Mouse (Mus musculus): Measurements from ENCODE around the gene Gm33543.

The Gm33543 gene

GRCm38 (mm10) chr10:95839036-95839435 lies 3.7 kb downstream of the Gm33543 start:
- in situ Hi-C loops (cut with MboI, MseI) = no loop called here

GRCm38 (mm10) chr10:95836530-95837264 lies 6.0 kb downstream of the Gm33543 start:
- in situ Hi-C loops (cut with MboI, MseI) = no loop called here

DNA sequence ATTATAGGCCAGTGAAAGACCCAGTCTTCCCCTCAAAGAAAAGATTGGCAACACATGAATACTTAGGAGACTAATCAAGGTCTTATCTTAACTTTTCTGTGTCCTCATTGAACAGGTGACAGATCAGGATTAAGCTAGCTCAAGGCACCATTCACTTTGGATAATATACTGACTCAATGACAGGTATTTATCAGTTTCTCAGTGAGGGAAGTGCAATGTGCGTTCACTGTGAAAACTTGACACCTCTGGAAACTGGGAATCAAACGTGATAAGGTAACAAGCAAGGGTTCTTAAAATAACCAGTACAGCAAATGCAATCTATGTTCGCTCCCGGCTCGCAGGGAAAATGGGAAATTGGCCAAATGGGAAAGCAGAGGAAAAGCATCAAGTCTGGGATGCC lies 11.8 kb downstream of the Gm33543 start:
- in situ Hi-C loops (cut with MboI, MseI) = no loop called here

- in situ Hi-C loops (cut with MboI, MseI) = no loop called here
Observed at GRCm38 (mm10) chr10:95829471-95829870, 13.3 kb downstream of the Gm33543 start.

- in situ Hi-C loops (cut with MboI, MseI) = no loop called here
Observed at GRCm38 (mm10) chr10:95828374-95828773, 14.4 kb downstream of the Gm33543 start.

DNA sequence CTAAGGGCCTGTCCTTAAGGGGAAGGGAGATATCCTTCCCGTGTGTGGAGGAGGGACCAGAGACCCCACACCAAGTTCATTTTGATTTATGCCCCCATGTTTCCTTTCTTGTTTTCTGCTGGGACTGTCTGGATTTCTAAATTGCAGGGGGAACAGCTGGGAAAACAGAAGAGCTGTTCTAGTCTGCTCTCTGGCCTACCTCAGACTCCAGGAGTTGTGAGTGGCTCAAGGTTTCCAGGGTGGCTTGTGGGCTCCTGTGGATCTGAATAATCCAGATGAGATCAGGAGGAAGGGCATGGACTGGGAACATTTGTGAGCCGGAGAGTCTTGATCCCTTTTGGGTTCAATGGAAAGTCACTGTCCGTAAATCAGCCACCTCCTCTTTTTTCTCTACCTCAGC lies 17.1 kb downstream of the Gm33543 start:
- in situ Hi-C loops (cut with MboI, MseI) = no loop called here

GRCm38 (mm10) chr10:95818506-95818905 lies 24.2 kb downstream of the Gm33543 start:
- in situ Hi-C loops (cut with MboI, MseI) = loop anchor here (10.0 kb wide), 2 partner anchors 784 to 884 kb away; no protein-coding TSS in a partner anchor

- in situ Hi-C loops (cut with MboI, MseI) = loop anchor here (10.0 kb wide), 2 partner anchors 783 to 883 kb away; no protein-coding TSS in a partner anchor
Observed at GRCm38 (mm10) chr10:95817419-95818161, 25.1 kb downstream of the Gm33543 start.

DNA sequence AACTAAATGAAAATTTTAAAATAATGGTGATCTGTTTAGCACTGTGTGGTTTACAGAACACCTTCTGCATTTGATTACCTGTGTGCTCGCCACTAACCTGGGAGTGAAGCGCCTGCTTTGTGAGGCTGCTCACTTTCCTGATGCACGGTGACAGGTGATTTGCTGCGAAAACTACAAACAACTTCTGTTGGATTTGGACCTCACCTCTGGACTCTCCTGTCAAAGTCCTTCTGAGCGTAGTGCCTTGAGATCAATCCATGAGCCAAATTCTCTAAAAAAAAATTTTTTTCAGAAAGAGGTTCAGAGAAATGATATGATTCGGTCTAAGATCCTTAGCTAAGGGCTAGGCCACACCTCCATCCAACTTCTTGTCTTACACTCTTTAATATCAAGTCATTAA lies 28.4 kb downstream of the Gm33543 start:
- in situ Hi-C loops (cut with MboI, MseI) = loop anchor here (10.0 kb wide), 2 partner anchors 780 to 880 kb away; no protein-coding TSS in a partner anchor

GRCm38 (mm10) chr10:95811869-95812268 lies 30.9 kb downstream of the Gm33543 start:
- in situ Hi-C loops (cut with MboI, MseI) = loop anchor here (10.0 kb wide), 2 partner anchors 777 to 877 kb away; no protein-coding TSS in a partner anchor

GRCm38 (mm10) chr10:95801443-95801811 lies 41.3 kb downstream of the Gm33543 start:
- in situ Hi-C loops (cut with MboI, MseI) = no loop called here

DNA sequence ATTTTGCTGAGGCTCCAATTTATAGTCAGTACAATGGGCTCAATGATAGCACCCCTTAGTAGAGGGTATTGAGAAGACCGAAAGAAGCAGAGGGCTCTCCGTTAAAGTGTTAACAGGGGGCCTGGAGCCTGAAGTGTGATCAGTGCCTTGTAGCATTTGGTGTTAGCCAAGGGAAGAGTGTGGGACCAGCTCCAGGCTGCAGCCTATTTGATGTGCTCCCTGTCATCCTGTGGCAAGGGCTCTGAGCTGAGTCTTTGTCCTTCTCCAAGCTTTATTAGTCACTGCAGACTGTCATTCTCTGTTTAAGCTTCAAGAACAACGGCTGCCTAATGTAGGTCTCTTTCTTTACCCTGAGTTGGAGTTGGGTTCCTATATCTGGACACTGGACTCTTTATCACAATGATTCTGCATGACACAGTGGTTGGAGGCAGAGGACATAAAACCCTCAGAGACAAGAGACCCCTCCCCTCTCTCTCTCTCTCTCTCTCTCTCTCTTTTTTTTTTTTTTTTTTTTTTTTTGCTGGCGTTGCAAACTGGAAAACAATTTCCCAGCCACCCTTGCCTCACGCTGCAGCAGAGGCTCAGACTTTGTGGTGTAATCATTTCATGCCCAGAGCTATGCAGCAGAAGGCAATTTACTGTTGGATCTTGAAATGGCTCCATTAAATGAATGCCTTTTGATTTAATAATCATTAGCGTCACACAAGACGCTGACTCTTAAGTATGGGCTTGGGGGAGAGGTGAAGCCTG lies 41.9 kb downstream of the Gm33543 start:
- in situ Hi-C loops (cut with MboI, MseI) = no loop called here

- in situ Hi-C loops (cut with MboI, MseI) = no loop called here
Observed at GRCm38 (mm10) chr10:95797645-95798395, 44.9 kb downstream of the Gm33543 start.

- in situ Hi-C loops (cut with MboI, MseI) = no loop called here
Observed at GRCm38 (mm10) chr10:95795500-95795899, 47.2 kb downstream of the Gm33543 start.

GRCm38 (mm10) chr10:95794706-95795105 lies 48.0 kb downstream of the Gm33543 start:
- in situ Hi-C loops (cut with MboI, MseI) = no loop called here

GRCm38 (mm10) chr10:95791427-95791804 lies 51.3 kb downstream of the Gm33543 start:
- in situ Hi-C loops (cut with MboI, MseI) = no loop called here

DNA sequence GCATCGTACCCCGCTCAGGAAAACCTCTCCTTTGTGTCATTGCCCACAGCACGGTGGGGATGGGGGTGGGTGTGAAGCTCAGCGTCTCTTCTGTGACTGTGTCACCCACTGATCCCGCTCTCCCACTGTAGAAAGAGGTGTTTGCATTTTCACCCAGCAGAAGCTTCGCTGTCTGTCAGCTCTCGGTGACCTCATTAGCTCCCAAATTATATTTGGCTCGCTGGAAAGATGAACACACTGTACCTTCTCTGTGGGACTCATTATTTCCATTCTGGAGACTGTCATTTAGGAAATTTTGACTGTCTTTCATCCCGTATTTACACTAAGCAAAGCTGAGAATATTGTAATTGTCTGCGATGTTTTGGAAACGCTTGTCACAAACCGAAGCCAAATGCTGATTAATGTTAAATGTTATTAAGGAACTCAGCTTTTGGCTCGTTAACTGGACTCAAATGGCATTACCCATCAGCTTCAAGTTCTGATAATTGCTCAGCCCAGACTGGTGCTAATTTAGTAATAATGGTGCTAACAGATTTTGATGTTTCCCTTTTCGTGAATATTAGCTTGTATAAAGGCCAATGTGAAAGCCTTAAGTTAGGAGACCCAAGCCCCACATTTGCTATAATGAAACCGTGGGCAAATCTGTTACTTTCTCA lies 51.8 kb downstream of the Gm33543 start:
- in situ Hi-C loops (cut with MboI, MseI) = no loop called here

- in situ Hi-C loops (cut with MboI, MseI) = no loop called here
Observed at GRCm38 (mm10) chr10:95787176-95787575, 55.6 kb downstream of the Gm33543 start.

DNA sequence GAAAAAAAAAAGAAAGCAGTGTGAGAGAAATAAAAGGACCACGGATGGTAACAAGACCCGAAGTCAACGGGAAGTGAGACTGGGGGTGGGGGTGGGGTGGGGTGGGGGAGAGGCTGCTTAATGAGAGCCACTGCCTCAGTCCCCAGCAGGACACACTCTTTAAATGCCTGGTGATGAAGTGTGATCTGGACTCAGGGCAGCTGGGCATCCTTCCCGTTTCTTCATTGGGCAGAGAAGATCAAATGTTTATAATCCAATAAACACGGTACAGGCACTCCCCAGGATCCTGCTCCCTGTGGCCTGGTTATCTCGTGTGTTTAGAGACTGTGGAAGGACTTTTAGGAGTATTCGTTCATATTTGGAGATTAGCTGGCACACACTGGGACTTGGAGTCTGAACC lies 57.9 kb downstream of the Gm33543 start:
- in situ Hi-C loops (cut with MboI, MseI) = no loop called here

DNA sequence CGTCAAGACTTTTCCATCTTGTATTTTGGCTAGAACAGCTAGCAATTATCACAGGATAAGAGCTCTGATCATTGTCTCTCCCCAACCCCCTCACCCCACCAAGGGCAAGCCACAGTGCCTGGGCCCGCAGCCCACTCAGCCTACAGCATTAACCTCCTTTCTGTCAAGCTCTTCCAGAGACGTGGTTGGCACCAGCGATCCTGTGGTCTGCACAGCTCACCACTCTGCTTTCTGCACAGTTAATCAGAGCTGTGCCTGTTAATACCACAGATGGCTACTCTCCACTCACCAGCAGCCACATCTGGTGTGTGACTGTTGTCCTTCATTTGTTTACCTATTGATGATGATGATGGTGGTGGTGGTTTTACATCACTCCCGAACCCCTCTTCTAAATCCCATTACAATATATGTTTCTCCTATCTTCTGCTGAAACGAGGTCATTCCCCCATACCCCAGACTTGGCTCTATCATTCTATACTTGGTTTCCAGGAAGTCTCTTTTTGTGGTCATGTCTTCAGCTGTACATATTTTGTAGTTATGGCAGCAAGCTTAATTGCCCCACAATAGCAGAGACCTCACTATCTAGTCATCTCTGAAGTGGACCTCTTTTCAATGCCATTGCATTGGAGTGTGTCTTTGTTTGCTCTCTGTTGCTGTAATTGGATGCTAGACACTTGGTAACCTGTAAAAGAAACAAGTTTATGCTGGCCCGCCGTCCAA lies 61.7 kb downstream of the Gm33543 start:
- in situ Hi-C loops (cut with MboI, MseI) = no loop called here

Data from T-helper 17 cell (primary cell).